Mouse (Mus musculus) forebrain, embryonic 15.5 days (tissue): ENCODE data around the gene Ntm. TPM values are rescaled to one million over a fixed set of nuclear protein-coding genes. Genes with fewer than 3 reads are reported as not detected.

Experiments used
- ATAC-seq: fragments of 200-750 bp; cut with Nextera tagmentation; replicated peaks from 2 replicates; pipeline ENCODE4 v1.8.0; 2017; ENCODE audit warnings: mild to moderate bottlenecking, moderate TSS enrichment, moderate library complexity
- H3K27ac ChIP-seq: fragments of 300-500 bp; sonication (generic); replicated peaks from 2 replicates; pipeline ENCODE4 v1.5.1; 2015; ENCODE audit warnings: mild to moderate bottlenecking, inconsistent platforms
- H3K27me3 ChIP-seq: fragments of 300-500 bp; sonication (generic); 2 replicates; pipeline ENCODE4 v1.6.1; 2015; ENCODE audit warnings: inconsistent platforms
- H3K36me3 ChIP-seq: fragments of 300-500 bp; sonication (generic); 2 replicates; pipeline ENCODE4 v1.6.1; 2015; ENCODE audit warnings: mild to moderate bottlenecking, inconsistent platforms
- H3K4me1 ChIP-seq: fragments of 300-500 bp; sonication (generic); 2 replicates; pipeline ENCODE4 v1.6.1; 2015; ENCODE audit warnings: inconsistent platforms
- H3K4me2 ChIP-seq: fragments of 300-500 bp; sonication (generic); replicated peaks from 2 replicates; pipeline ENCODE4 v1.6.1; 2015; ENCODE audit warnings: mild to moderate bottlenecking, inconsistent platforms
- H3K4me3 ChIP-seq: fragments of 300-500 bp; sonication (generic); 2 replicates; pipeline ENCODE4 v1.5.1; 2015; ENCODE audit warnings: mild to moderate bottlenecking, inconsistent platforms
- H3K9ac ChIP-seq: fragments of 300-500 bp; sonication (generic); replicated peaks from 2 replicates; pipeline ENCODE4 v1.6.1; 2015; ENCODE audit warnings: mild to moderate bottlenecking, inconsistent platforms
- H3K9me3 ChIP-seq: fragments of 300-500 bp; sonication (generic); 2 replicates; pipeline ENCODE4 v1.6.1; 2016; ENCODE audit warnings: inconsistent platforms
- WGBS: fragments of 180-500 bp; shearing (Covaris S2); methylation state at CpG from one replicate; pipeline ENCODE4 v1.1.7; 2015; ENCODE audit warnings: mixed read lengths; 5-methylcytosine and 5-hydroxymethylcytosine counted together
- polyA plus RNA-seq: library from polyadenylated mRNA; unstranded; fragments of >200 nt; fragmentation: Nextera tagmentation; extraction: Ambion mirVana; gene quantifications from 2 replicates; pipeline ENCODE4 v1.2.1, GENCODE M21; 2015

Gene Ntm
- polyA plus RNA-seq, 1 experiment from 2014 or later = 98.7 TPM

DNA sequence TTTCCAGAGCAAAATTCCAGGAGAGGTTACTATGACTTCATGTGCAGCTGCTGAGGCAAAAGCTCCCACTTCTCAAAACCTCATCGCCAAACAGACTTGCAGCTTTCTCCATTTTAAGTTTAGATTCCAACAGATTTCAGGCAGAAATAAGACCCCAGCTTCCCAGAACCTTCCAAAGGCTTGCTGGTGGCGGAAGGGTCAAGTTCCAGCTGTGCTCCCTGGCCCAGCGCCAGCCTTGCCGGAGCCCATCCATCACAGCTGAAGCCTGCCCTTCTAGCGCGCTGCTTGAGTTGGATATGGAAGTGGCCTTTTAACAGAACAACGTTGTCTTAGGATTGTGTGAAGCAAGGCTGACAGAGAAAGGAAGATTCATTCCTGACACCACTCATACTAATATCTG, 534.6 kb downstream of the Ntm start:
- Histone ChIP-seq H3K4me2 (no peak overlapping the region), H3K4me3 (no peak overlapping the region), H3K27ac (peak overlapping the region; percentile 39; the same call in 1 of the 2 replicates), H3K36me3 (no peaks in the 10 kb centered on the region), H3K9ac (no peak overlapping the region), H3K9me3 (no peaks in the 10 kb centered on the region), H3K27me3 (no peaks in the 10 kb centered on the region), H3K4me1 (peaks cover 5% of the 10 kb centered on the region; the same call in 1 of the 2 replicates)
- no peak for ATAC-seq
- 30% methylated on average over 7 of the region's 7 CpGs for WGBS

DNA sequence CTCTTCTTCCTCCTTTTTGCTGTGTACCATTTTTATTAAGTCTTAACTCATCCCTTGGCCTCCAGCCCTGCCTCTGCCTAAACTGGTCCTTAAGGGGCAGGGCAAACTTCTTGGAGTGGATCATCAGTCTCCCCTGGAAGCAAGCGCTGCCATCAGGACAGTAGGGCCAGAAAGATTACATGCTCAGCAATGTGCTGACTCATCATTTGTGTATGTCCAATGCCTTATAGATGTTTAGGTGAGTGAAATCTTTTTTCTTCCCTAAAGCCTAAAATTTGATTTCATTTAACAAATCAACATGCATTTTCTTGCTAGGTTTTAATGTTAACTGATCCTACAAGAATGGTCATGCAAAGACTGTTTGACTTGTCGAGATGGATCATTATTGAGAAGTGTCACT, 536.7 kb downstream of the Ntm start:
- Histone ChIP-seq H3K27ac (no peak overlapping the region), H3K9me3 (no peaks in the 10 kb centered on the region), H3K4me3 (no peak overlapping the region), H3K36me3 (no peaks in the 10 kb centered on the region), H3K27me3 (no peaks in the 10 kb centered on the region), H3K9ac (no peak overlapping the region), H3K4me1 (peaks cover 5% of the 10 kb centered on the region; the same call in 1 of the 2 replicates), H3K4me2 (no peak overlapping the region)
- no peak for ATAC-seq
- 97% methylated on average over 2 of the region's 2 CpGs for WGBS

DNA sequence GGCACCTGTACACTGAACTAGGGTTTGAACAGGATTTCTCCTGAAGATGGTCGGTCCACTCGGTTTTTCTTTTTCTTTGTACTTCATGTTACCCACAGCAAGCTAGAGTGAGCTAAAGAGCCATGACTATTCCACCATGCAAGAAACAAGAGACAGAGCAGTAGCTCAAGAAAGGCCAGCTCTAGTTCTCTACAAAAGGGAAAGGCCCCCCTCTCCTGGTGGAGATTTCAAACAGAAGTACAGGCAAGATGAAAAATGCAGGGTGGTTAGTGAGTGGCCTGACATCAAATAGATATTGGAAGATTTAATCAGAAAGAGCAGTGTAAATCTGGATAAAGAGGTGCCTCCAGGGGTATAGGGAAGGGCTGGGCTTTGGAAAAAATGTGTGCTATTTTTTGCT, 547.4 kb downstream of the Ntm start:
- Histone ChIP-seq H3K27ac (no peak overlapping the region), H3K4me3 (no peak overlapping the region), H3K9ac (no peak overlapping the region), H3K27me3 (0 out of 2 replicates have a peak, but pooled peaks cover 4% of the 10 kb centered on the region), H3K9me3 (no peaks in the 10 kb centered on the region), H3K4me2 (no peak overlapping the region), H3K36me3 (no peaks in the 10 kb centered on the region), H3K4me1 (peaks cover 20% of the 10 kb centered on the region)
- no peak for ATAC-seq
- 82% methylated on average over 2 of the region's 2 CpGs for WGBS

- 75% methylated on average over 4 of the region's 4 CpGs for WGBS
- Histone ChIP-seq H3K27ac (no peak overlapping the region), H3K9me3 (no peaks in the 10 kb centered on the region), H3K4me3 (peak overlapping the region; percentile 61), H3K9ac (no peak overlapping the region), H3K36me3 (no peaks in the 10 kb centered on the region), H3K27me3 (0 out of 2 replicates have a peak, but pooled peaks cover 15% of the 10 kb centered on the region), H3K4me1 (peaks cover 20% of the 10 kb centered on the region), H3K4me2 (0 out of 2 replicates have a peak overlapping the region, but pooled peaks have one; percentile 97)
- no peak for ATAC-seq
These were observed 549.8 kb downstream of the Ntm start for GRCm38 (mm10) chr9:29413126-29413525.

- Histone ChIP-seq H3K27ac (peak overlapping the region; percentile 82), H3K4me3 (peak overlapping the region; percentile 61), H3K9ac (peak overlapping the region; percentile 60), H3K9me3 (no peaks in the 10 kb centered on the region), H3K4me1 (peaks cover 20% of the 10 kb centered on the region), H3K27me3 (0 out of 2 replicates have a peak, but pooled peaks cover 13% of the 10 kb centered on the region), H3K36me3 (no peaks in the 10 kb centered on the region), H3K4me2 (peak overlapping the region; percentile 97)
- ATAC-seq = peak; percentile 77
- under 1% methylated on average over 61 of the region's 61 CpGs for WGBS
These were observed 550.7 kb downstream of the Ntm start for GRCm38 (mm10) chr9:29412181-29412771.

GRCm38 (mm10) chr9:29411408-29412180, 551.3 kb downstream of the Ntm start:
- no peaks in the 10 kb centered on the region for H3K9me3 ChIP-seq
- WGBS = under 1% methylated on average over 40 of the region's 40 CpGs

DNA sequence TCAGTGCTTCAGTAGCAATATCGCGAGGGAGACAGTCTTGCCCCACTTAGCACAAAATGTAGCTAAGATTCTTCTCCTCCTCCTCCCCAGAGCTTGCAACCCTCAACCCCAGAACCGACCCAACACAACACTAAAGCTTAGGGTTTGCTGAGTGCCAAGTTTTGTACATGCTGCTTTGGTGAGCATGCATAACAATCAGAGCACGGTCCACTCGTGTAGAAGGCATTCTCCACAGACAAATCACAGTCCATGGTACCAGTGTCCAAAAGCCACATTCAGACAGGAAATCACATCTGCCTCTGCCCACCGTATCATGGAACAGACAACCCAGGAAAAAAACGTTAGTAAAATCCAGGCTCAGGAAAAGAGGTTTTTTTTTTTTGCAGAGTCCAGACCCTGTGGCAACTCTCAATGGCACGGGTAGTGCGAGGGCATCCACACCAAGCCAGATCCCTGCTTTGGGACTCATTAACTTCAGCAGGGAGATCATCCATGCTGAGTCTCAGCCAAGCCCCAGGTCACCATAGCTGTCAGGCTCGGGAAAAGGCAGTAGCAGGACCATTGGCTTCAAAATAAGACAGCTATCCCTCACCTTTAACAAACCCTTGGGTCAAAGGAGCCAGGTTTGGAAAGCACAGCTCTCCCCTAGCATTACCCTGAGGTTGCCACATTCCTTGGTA, 552.1 kb downstream of the Ntm start:
- Histone ChIP-seq H3K4me2 (peak overlapping the region; percentile 97), H3K4me1 (peaks cover 20% of the 10 kb centered on the region), H3K27me3 (0 out of 2 replicates have a peak, but pooled peaks cover 11% of the 10 kb centered on the region), H3K36me3 (no peaks in the 10 kb centered on the region), H3K4me3 (peak overlapping the region; percentile 61), H3K9ac (peak overlapping the region; percentile 60), H3K9me3 (no peaks in the 10 kb centered on the region), H3K27ac (peak overlapping the region; percentile 82; the same call in 1 of the 2 replicates)
- no peak for ATAC-seq
- WGBS = 51% methylated on average over 10 of the region's 10 CpGs

More at GRCm38 (mm10) chr9:29411408-29412180, 551.3 kb downstream of the Ntm start:
- H3K4me3 ChIP-seq = peak overlapping the region; percentile 61
- no peaks in the 10 kb centered on the region for H3K36me3 ChIP-seq
- peak overlapping the region; percentile 97 for H3K4me2 ChIP-seq
- H3K27ac ChIP-seq = peak overlapping the region; percentile 82
- H3K4me1 ChIP-seq = peaks cover 20% of the 10 kb centered on the region
- peak; percentile 51 for ATAC-seq
- H3K27me3 ChIP-seq = 0 out of 2 replicates have a peak, but pooled peaks cover 11% of the 10 kb centered on the region
- H3K9ac ChIP-seq = peak overlapping the region; percentile 60

DNA sequence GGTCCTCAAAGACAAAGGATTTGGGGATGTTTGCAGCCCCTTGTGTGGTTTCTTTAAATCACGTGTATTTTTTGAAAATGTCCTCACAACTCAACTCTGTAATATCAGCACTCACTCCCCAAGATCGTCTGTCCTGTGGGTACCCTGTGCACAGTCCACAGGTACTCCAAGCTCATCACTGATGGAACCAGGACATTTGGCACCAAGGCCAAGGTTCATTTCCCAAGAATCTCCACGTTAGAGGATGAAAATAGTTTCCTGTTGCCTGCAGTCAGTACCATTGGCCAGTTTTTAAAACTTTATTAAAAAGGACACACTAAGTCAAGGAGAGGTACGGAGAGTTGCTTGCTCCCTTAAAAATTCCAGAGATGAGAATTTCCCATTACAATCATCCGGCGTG, 552.7 kb downstream of the Ntm start:
- Histone ChIP-seq H3K27ac (no peak overlapping the region), H3K27me3 (0 out of 2 replicates have a peak, but pooled peaks cover 11% of the 10 kb centered on the region), H3K4me1 (peaks cover 20% of the 10 kb centered on the region), H3K36me3 (no peaks in the 10 kb centered on the region), H3K4me3 (peak overlapping the region; percentile 61), H3K4me2 (peak overlapping the region; percentile 97), H3K9ac (no peak overlapping the region), H3K9me3 (no peaks in the 10 kb centered on the region)
- 84% methylated on average over 6 of the region's 6 CpGs for WGBS
- no peak for ATAC-seq

- H3K4me2 ChIP-seq = no peak overlapping the region
- H3K27ac ChIP-seq = no peak overlapping the region
- 58% methylated on average over 8 of the region's 8 CpGs for WGBS
- peaks cover 18% of the 10 kb centered on the region for H3K4me1 ChIP-seq
- no peaks in the 10 kb centered on the region for H3K36me3 ChIP-seq
- ATAC-seq = no peak
- 0 out of 2 replicates have a peak, but pooled peaks cover 11% of the 10 kb centered on the region for H3K27me3 ChIP-seq
- no peak overlapping the region for H3K9ac ChIP-seq
- no peaks in the 10 kb centered on the region for H3K9me3 ChIP-seq
- no peak overlapping the region for H3K4me3 ChIP-seq
These were observed 553.6 kb downstream of the Ntm start for GRCm38 (mm10) chr9:29409216-29409907.

GRCm38 (mm10) chr9:29407954-29408353, 555.0 kb downstream of the Ntm start:
- peaks cover 18% of the 10 kb centered on the region for H3K4me1 ChIP-seq
- H3K27ac ChIP-seq = no peak overlapping the region
- no peaks in the 10 kb centered on the region for H3K9me3 ChIP-seq
- no peak overlapping the region for H3K4me2 ChIP-seq
- 0 out of 2 replicates have a peak, but pooled peaks cover 11% of the 10 kb centered on the region for H3K27me3 ChIP-seq
- ATAC-seq = no peak
- H3K4me3 ChIP-seq = no peak overlapping the region
- H3K9ac ChIP-seq = no peak overlapping the region
- no peaks in the 10 kb centered on the region for H3K36me3 ChIP-seq

- ATAC-seq = no peak
- H3K36me3 ChIP-seq = no peaks in the 10 kb centered on the region
- H3K4me1 ChIP-seq = peaks cover 11% of the 10 kb centered on the region
These were observed 556.0 kb downstream of the Ntm start for GRCm38 (mm10) chr9:29406973-29407372.

More at GRCm38 (mm10) chr9:29406973-29407372, 556.0 kb downstream of the Ntm start:
- Histone ChIP-seq H3K9ac (no peak overlapping the region), H3K9me3 (no peaks in the 10 kb centered on the region), H3K4me3 (no peak overlapping the region), H3K27ac (no peak overlapping the region), H3K4me2 (no peak overlapping the region), H3K27me3 (0 out of 2 replicates have a peak, but pooled peaks cover 11% of the 10 kb centered on the region)
- WGBS = 93% methylated on average over 2 of the region's 2 CpGs
